Mouse (Mus musculus): ENCODE data around the gene Fam167b.

The Fam167b gene

GRCm38 (mm10) chr4:129578466-129578865 lies at the start of gene Fam167b:
Gene Fam167b, minus strand, starts transcription at chr4:129578549.
- DNase-seq (ENCODE audit: low spot score in 2 of 2), result no peak

GRCm38 (mm10) chr4:129626035-129626434 lies 47.7 kb upstream of the Fam167b start:
- no peak for DNase-seq (ENCODE audit: low spot score in 2 of 2)

- no peak for DNase-seq (ENCODE audit: low spot score in 2 of 2)
Measured at GRCm38 (mm10) chr4:129625496-129625895, 47.1 kb upstream of the Fam167b start.

- peak in 1 of 2 experiments; percentile 44 for DNase-seq (ENCODE audit: low spot score in 2 of 2)
Measured at GRCm38 (mm10) chr4:129625029-129625370, 46.7 kb upstream of the Fam167b start.

- peak; percentile 69 to 74 for DNase-seq (ENCODE audit: low spot score in 2 of 2)
Measured at GRCm38 (mm10) chr4:129624281-129625028, 46.1 kb upstream of the Fam167b start.

GRCm38 (mm10) chr4:129623681-129624091 lies 45.3 kb upstream of the Fam167b start, which contains the start of gene Ccdc28b:
Gene Ccdc28b, minus strand, starts transcription at chr4:129623947.
- DNase-seq (ENCODE audit: low spot score in 2 of 2), result peak in 1 of 2 experiments; percentile 37

- no peak for DNase-seq (ENCODE audit: low spot score in 2 of 2)
Measured at GRCm38 (mm10) chr4:129622803-129623535, 44.6 kb upstream of the Fam167b start.

- DNase-seq (ENCODE audit: low spot score in 2 of 2), result no peak
Measured at GRCm38 (mm10) chr4:129622120-129622802, 43.9 kb upstream of the Fam167b start.

GRCm38 (mm10) chr4:129621283-129621841 lies 43.0 kb upstream of the Fam167b start:
- DNase-seq (ENCODE audit: low spot score in 2 of 2), result no peak

- no peak for DNase-seq (ENCODE audit: low spot score in 2 of 2)
Measured at GRCm38 (mm10) chr4:129620419-129621282, 42.3 kb upstream of the Fam167b start.

- DNase-seq (ENCODE audit: low spot score in 2 of 2), result peak; percentile 90 to 92
Measured at GRCm38 (mm10) chr4:129618786-129619691, 40.7 kb upstream of the Fam167b start, which contains the start of gene Iqcc. Gene Iqcc, minus strand, starts transcription at chr4:129619099.

- DNase-seq (ENCODE audit: low spot score in 2 of 2), result no peak
Measured at GRCm38 (mm10) chr4:129618031-129618430, 39.7 kb upstream of the Fam167b start.

GRCm38 (mm10) chr4:129617121-129617641 lies 38.8 kb upstream of the Fam167b start:
- no peak for DNase-seq (ENCODE audit: low spot score in 2 of 2)

GRCm38 (mm10) chr4:129616631-129617030 lies 38.3 kb upstream of the Fam167b start:
- DNase-seq (ENCODE audit: low spot score in 2 of 2), result no peak

GRCm38 (mm10) chr4:129615801-129616290 lies 37.5 kb upstream of the Fam167b start:
- no peak for DNase-seq (ENCODE audit: low spot score in 2 of 2)

- no peak for DNase-seq (ENCODE audit: low spot score in 2 of 2)
Measured at GRCm38 (mm10) chr4:129614093-129614492, 35.7 kb upstream of the Fam167b start, which contains the start of gene Dcdc2b. Gene Dcdc2b, minus strand, starts transcription at chr4:129614257.

- no peak for DNase-seq (ENCODE audit: low spot score in 2 of 2)
Measured at GRCm38 (mm10) chr4:129610472-129610871, 32.1 kb upstream of the Fam167b start.

GRCm38 (mm10) chr4:129610026-129610425 lies 31.7 kb upstream of the Fam167b start:
- no peak for DNase-seq (ENCODE audit: low spot score in 2 of 2)

GRCm38 (mm10) chr4:129609139-129609631 lies 30.8 kb upstream of the Fam167b start:
- DNase-seq (ENCODE audit: low spot score in 2 of 2), result no peak

All from cerebellum, postnatal 4 days (tissue).